Mouse (Mus musculus) c-Kit-negative CD71-positive TER-119-positive erythroid progenitor cells, embryonic 14.5 days (primary cell): Measurements from ENCODE around the gene Rwdd2a.

Experiments used
- DNase-seq: peaks from one replicate; pipeline ENCODE4 v3.0.0-alpha.2; 2013; ENCODE audit warnings: low read depth, low spot score

Gene Rwdd2a

GRCm38 (mm10) chr9:86571540-86572135 lies at the start of gene Rwdd2a, which contains the start of gene Pgm3:
Rwdd2a (plus strand) TSS chr9:86571991.
Pgm3 (minus strand) TSS chr9:86571842.
- DNase-seq = peak; percentile 82

DNA sequence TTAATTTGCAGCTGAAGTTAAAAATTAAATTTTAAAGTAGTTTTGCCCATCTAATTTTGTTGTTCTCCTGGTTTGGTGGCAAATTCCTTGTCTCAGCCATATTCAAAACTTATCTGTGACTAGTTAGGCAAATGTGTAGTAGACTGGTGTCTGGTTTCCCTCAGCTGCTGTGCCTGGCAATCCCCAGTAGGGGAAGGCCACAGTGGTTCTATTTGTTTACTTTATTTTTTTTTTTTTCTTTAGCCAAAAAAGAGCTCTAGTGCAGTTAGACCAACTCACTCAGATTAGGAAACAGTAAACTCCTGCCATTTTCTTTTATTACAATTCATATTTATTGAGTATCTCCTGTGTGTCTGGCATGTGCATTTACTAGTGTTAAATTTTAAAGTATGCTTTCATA lies 49.5 kb upstream of the Rwdd2a start:
- DNase-seq = no peak

- no peak for DNase-seq
These were observed 46.2 kb upstream of the Rwdd2a start for GRCm38 (mm10) chr9:86525600-86525999.

DNA sequence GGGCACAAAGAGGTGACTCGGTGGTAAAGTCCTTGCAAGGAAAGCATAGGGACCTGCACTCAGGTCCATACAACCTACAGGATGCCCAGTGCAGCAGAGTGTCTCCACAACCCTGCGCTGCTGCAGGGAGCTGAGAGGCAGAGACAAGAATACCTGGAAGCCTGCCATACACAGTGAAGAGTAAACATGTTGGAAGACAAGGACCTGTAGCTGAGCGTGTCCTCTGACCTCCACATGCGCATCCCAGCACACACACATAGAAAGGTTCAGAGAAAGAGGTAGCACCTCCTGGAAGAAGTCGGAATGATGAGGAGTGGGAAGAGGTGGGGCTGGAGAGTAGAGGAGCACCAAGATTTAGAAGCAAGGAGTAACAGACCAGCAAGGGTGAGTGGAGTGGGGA lies 37.7 kb upstream of the Rwdd2a start:
- DNase-seq = no peak

DNA sequence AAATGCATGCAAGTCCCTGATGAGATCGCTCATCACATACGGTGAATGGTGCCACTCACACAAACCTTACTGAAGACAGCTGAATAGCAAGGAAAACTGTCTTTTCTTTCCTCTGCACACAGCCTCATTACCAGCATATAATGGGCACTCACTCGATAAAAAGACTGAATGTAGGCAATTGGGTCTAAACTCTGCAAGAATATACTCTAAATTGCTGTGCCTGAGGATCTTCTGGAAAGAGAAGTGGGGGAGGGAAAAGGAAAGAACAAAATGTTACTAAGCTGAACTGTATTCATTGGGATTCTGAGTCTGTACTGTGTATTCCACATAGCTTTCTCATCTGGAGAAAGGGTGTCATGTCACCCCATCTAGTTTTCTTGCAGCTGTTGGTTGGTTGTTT lies 28.3 kb upstream of the Rwdd2a start:
- no peak for DNase-seq

- no peak for DNase-seq
These were observed 27.2 kb upstream of the Rwdd2a start for GRCm38 (mm10) chr9:86544559-86544958.

GRCm38 (mm10) chr9:86549637-86550162 lies 22.1 kb upstream of the Rwdd2a start:
- DNase-seq = no peak

GRCm38 (mm10) chr9:86550717-86551116 lies 21.1 kb upstream of the Rwdd2a start:
- no peak for DNase-seq

- no peak for DNase-seq
These were observed 17.9 kb upstream of the Rwdd2a start for GRCm38 (mm10) chr9:86553886-86554285.

DNA sequence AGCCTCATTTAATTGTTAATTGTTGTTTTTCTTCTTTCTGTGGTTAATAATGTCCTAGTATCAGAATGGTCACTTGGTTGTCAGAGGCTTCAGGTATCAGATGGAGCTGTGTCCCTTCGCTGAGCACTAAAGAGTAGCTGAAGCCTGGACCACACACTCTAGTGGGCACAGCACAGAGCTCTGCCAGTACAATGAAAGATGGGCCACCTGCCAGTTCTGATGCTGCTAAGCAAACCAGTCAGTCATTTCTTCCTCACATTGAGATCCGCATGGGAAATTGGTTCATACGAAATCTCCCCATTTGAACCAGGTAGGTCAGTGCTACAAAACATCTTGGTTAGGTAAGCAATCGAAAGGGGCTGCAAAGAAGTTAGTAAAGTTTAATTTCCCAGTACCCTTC lies 17.1 kb upstream of the Rwdd2a start:
- no peak for DNase-seq

- no peak for DNase-seq
These were observed 11.2 kb upstream of the Rwdd2a start for GRCm38 (mm10) chr9:86560543-86560942.

DNA sequence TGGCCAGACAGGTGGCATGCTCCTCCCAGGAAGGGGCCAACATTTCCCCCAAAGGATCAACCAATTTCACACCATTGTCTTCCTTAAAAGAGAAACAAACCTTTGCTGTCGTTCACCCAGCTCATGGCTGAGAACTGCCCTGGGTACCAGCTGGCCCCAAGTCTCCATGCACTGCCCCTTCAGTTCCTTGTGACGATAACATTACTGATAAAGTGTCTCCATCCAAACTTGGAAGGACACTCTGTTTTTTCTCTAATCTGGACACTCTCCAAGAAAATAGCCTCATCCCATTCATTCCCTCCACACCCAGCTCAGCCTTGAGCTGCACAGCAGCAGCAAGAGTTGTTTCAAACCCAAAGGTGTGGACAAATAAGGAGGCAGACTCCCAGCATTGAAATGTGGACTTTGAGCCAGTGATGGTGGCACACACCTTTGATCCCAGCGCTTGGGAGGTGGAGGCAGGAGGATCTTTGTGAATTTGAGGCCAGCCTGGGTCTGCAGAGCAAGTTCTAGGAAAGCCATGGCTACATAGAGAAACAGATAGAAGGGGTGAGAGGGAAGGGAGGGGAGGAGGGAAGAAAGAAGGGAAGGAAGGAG lies 2.4 kb upstream of the Rwdd2a start:
- no peak for DNase-seq

- no peak for DNase-seq
These were observed 1.4 kb upstream of the Rwdd2a start for GRCm38 (mm10) chr9:86570261-86570890.

DNA sequence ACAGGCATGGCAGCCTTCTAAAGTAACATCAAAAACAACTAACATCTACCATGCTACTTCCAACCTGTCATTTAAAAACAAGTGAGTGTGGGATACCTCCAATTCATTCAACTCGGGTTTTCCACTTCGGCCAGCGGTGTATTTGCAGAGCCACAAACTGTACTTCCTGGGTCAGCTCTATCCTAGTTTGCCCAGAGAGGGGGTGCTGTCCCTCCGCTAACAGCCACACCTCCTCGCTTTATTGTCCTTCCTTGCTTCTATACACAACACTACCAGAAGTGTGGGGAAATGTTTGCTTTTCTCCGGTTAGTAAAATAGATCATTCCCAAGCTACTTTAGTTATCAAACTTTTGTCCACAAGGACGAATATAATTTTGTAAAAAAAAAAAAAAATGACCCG lies 845 bp upstream of the Rwdd2a start:
- DNase-seq = no peak

DNA sequence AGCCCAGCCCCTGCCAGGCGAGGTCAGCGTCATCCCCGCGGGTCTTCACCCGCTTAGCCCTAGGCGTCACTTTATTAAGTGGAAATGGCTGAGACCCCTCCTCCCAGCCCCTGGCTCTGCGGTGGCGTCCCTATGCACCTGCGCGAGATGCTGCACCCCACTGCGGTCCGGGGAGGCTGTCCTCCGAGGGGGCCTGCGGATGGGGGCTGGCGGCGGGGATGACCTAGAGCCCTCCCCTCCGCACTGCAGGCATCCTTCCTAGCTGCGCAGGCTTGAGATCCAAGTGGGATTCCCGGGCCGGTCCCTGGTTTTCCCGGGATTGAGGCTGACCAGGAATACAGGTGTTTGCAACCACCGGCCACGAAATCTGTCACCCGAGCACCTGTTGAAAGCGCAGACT lies 405 bp downstream of the Rwdd2a start:
- no peak for DNase-seq

DNA sequence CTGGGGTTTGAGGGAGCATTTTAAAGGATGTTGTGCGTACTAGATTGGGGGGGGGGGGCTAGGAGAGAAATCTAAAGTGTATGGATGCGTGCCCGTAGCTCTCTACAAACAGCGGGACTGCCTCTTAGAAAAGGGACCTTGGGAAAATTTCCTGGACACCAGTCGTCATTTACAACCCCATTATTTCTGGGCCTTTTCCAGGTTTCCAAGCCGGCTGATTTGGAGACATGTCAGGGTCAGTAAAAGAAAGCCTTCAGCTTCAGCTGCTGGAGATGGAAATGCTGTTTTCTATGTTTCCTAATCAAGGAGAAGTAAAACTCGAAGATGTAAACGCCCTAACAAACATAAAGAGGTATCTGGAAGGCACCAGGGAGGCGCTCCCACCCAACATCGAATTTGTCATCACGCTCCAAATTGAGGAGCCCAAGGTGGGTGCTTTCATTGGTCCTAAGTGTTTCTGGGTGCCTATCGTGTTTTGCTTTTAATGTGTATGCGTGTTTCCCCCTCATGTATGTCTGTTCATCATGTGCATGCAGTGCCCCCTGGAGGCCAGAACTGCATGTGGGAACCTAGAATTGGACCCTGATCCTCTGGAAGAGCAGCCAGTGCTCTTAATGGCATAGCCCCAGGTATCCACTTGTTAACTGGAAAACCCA lies 973 bp downstream of the Rwdd2a start:
- peak; percentile 61 for DNase-seq

DNA sequence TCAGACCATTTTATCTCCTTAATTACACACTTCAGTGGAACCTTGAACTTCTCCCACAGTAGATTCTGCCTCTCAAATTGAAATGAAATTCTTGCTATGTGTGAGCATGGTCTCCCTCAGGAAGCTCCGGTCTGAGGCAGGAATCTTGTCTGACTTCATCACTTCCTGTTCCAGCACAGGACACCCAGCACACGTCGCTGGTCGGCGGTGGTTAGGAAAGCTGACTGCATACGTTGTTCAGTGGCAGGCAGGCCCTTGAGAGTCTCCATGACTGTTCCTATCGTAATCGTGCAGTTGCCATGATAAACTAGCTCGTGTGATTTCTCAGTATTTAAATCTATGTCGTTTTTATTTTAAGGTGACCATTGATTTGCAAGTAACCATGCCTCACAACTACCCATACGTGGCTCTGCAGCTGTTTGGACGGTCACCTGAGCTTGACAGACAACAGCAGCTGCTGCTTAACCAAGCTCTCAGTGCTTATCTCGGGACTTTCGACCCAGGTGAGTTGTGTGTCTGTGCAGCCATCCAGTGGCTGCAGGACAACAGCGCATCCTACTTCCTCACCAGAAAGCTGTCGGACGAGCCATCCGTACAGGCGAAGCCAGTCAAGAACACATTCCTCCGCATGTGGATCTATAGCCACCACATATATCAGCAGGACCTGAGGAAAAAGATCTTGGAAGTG lies 2.0 kb downstream of the Rwdd2a start:
- no peak for DNase-seq

- no peak for DNase-seq
These were observed 3.4 kb downstream of the Rwdd2a start for GRCm38 (mm10) chr9:86575178-86575577.

GRCm38 (mm10) chr9:86579657-86580056 lies 7.9 kb downstream of the Rwdd2a start:
- no peak for DNase-seq

- DNase-seq = peak; percentile 40
These were observed 11.9 kb downstream of the Rwdd2a start for GRCm38 (mm10) chr9:86583740-86584139.

GRCm38 (mm10) chr9:86587019-86587795 lies 15.4 kb downstream of the Rwdd2a start:
- DNase-seq = no peak
